Mouse (Mus musculus) C2C12 (cell line): ENCODE results near the gene Gm21987.

ENCODE experiments used
- CTCF ChIP-seq: IDR thresholded peaks from one replicate; pipeline ENCODE4 v1.5.1; 2011; ENCODE audit not compliant: control insufficient read depth, insufficient read depth, insufficient read length
- MAX ChIP-seq: IDR thresholded peaks from one replicate; pipeline ENCODE4 v1.6.1; 2011; ENCODE audit warnings: mild to moderate bottlenecking, control low read depth
- MYOD1 ChIP-seq: IDR thresholded peaks from one replicate; pipeline ENCODE4 v1.6.1; 2011; ENCODE audit warnings: low read depth; ENCODE audit not compliant: control insufficient read depth, insufficient read length
- MYOG ChIP-seq: IDR thresholded peaks from one replicate; pipeline ENCODE4 v1.6.1; 2011; ENCODE audit not compliant: control insufficient read depth, insufficient read length; ENCODE audit errors: extremely low read depth

DNA sequence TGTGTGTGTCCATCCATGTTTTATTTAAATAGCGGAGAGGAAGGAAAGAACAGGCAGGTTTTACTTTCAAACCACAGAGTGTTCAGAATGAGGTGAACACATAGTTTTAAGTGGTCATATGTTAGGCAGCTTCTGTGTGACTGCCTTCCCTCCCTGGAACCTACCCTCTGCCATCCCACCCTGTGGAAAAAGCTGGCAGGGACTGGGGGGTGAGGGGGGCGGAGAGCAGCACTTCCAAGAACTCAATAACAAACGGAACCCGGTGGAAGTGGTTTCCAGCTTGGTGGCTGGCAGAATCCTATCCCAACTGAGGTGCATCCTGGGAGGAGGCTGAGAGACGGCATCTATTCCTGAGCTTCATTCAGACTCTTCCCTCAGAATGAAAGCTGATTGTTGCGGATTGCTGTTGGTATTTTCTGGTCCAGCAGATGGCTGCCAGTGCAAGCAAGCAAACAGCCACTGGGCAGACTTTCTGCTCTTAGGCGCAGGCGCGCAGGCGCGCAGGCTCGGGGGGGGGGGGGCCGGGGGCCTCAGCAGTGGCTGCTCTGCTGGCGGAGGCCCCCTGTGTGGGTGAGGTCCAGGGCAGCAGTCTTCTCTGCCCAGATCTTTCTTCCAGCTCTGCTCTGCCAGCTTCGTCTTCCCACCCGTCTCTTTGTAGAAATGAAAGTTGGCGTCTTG lies 29.5 kb downstream of the Gm21987 start:
- no peak for TF ChIP-seq CTCF
- no peak for TF ChIP-seq MAX
- no peak for TF ChIP-seq MYOD1
- TF ChIP-seq MYOG: no peak
